Mouse (Mus musculus) embryonic facial prominence, embryonic 13.5 days (tissue): ENCODE data around the gene Garnl3. TPM values are rescaled to one million over a fixed set of nuclear protein-coding genes. Genes with fewer than 3 reads are reported as not detected.

Experiments
- ATAC-seq: fragments of 200-750 bp; cut with Nextera tagmentation; 2 replicates; pipeline ENCODE4 v1.8.0; 2017; ENCODE audit warnings: low read depth; ENCODE audit not compliant: insufficient number of reproducible peaks, insufficient read depth, low FRiP score, low TSS enrichment
- H3K27ac ChIP-seq: fragments of 300-500 bp; sonication (generic); 2 replicates; pipeline ENCODE4 v1.5.1; 2015; ENCODE audit warnings: moderate library complexity, mild to moderate bottlenecking, inconsistent platforms
- H3K27me3 ChIP-seq: fragments of 300-500 bp; sonication (generic); 2 replicates; pipeline ENCODE4 v1.6.1; 2015; ENCODE audit warnings: mild to moderate bottlenecking, inconsistent platforms
- H3K36me3 ChIP-seq: fragments of 300-500 bp; sonication (generic); 2 replicates; pipeline ENCODE4 v1.6.1; 2015; ENCODE audit warnings: mild to moderate bottlenecking, inconsistent platforms
- H3K4me1 ChIP-seq: fragments of 300-500 bp; sonication (generic); 2 replicates; pipeline ENCODE4 v1.6.1; 2015; ENCODE audit warnings: inconsistent platforms
- H3K4me2 ChIP-seq: fragments of 300-500 bp; sonication (generic); 2 replicates; pipeline ENCODE4 v1.6.1; 2015; ENCODE audit warnings: moderate library complexity, mild to moderate bottlenecking, inconsistent platforms
- H3K4me3 ChIP-seq: fragments of 300-500 bp; sonication (generic); 2 replicates; pipeline ENCODE4 v1.5.1; 2015; ENCODE audit warnings: mild to moderate bottlenecking, inconsistent platforms
- H3K9ac ChIP-seq: fragments of 300-500 bp; sonication (generic); 2 replicates; pipeline ENCODE4 v1.6.1; 2015; ENCODE audit warnings: mild to moderate bottlenecking, inconsistent platforms
- H3K9me3 ChIP-seq: fragments of 300-500 bp; sonication (generic); 2 replicates; pipeline ENCODE4 v1.6.1; 2016; ENCODE audit warnings: inconsistent platforms
- WGBS: fragments of 180-500 bp; shearing (Covaris S2); methylation state at CpG from one replicate; pipeline ENCODE4 v1.1.7; 2015; ENCODE audit warnings: mixed read lengths; 5-methylcytosine and 5-hydroxymethylcytosine counted together
- polyA plus RNA-seq: library from polyadenylated mRNA; unstranded; fragments of >200 nt; fragmentation: Nextera tagmentation; extraction: Ambion mirVana; gene quantifications from 2 replicates; pipeline ENCODE4 v1.2.1, GENCODE M21; 2015

Gene Garnl3
- polyA plus RNA-seq, 1 experiment from 2014 or later = 11.2 TPM

DNA sequence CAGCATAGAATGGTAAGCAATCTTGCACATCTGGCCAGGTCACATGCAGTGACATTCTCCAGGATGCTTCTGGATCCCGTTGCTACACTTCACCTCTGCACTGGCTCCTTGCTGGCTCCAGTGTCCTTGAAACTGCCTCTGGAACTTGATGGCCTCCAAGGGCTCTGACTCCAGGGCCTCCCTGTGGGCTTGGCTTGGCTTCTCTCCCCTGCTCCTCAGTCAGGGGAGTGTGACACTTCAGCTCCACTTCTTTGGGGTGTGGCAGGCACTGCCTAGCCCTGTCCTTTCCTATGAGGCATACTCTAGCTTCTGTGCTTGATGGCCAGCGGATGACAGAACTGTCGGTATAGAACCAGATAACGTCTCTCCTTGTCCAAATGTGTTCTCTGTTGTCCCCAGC lies 15.5 kb upstream of the Garnl3 start:
- no peak for ATAC-seq
- Histone ChIP-seq H3K27me3 (no peaks in the 10 kb centered on the region), H3K36me3 (no peaks in the 10 kb centered on the region), H3K9ac (no peak overlapping the region), H3K4me3 (no peak overlapping the region), H3K9me3 (no peaks in the 10 kb centered on the region), H3K4me1 (no peaks in the 10 kb centered on the region), H3K4me2 (no peak overlapping the region), H3K27ac (no peak overlapping the region)
- WGBS = 79% methylated on average over 4 of the region's 4 CpGs

DNA sequence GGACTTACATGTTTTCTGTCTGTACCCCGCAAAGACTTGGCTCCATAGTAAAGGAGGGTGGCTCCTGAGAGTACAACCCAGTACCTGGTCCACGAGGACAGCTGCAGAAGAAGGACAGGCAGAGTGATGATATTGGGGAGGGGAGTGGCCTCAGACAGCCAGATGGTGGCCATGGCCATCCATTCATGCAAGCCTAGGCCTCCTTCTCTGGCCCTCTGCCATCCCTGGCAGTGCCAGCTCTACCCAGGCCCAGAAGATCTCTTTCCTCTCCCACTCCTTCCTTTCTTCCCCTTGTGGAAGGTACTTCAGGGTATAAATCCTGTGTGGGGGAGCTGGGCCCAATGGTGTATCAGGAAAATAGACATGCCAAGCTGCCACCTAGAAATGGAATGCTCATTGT lies 11.8 kb upstream of the Garnl3 start:
- Histone ChIP-seq H3K27ac (no peak overlapping the region), H3K9me3 (no peaks in the 10 kb centered on the region), H3K4me3 (no peak overlapping the region), H3K27me3 (no peaks in the 10 kb centered on the region), H3K9ac (no peak overlapping the region), H3K36me3 (no peaks in the 10 kb centered on the region), H3K4me1 (no peaks in the 10 kb centered on the region), H3K4me2 (no peak overlapping the region)
- WGBS = 90% methylated on average over 2 of the region's 2 CpGs
- ATAC-seq = no peak

DNA sequence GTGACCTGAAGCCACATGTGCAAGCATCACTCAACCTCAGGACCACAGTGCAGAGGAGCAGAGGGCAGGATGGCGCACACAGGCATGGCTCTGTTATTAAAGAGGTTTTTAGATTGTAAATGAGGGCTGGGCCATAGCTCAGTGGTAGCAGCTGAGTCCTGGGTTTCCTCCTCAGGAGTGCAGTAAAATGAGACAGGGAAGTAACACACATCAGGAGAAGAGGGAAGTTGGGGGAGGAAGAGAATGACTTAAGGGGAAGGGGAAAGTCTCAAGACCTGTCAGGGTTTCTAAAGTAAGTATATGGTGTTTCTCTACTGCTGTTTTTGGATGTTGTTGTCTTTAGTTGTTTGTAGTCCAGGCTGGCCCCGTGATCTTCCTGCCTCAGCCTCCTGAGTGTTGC lies 7.0 kb upstream of the Garnl3 start:
- 90% methylated on average over 2 of the region's 2 CpGs for WGBS
- Histone ChIP-seq H3K36me3 (no peaks in the 10 kb centered on the region), H3K4me3 (no peak overlapping the region), H3K27ac (no peak overlapping the region), H3K9me3 (no peaks in the 10 kb centered on the region), H3K4me1 (no peaks in the 10 kb centered on the region), H3K4me2 (no peak overlapping the region), H3K9ac (no peak overlapping the region), H3K27me3 (peaks cover 12% of the 10 kb centered on the region)
- ATAC-seq = no peak

DNA sequence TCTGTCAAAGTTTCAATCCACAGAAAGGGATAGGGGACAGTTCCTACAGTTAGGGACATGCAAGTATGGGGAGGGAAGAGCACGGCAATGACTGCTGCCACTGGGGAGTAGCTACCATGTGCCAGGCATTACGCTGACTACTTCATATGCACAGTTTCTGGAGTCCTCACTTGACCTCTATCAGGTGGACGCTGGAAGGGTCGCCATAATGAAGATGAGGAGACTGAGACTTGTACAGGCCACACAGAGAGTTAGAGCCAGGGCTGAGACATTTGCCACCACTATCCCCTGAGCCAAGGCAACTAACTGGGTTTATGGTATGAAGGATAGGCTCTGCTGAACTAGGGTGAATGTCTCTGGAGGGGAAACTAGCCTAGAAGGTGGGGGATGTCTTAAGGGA lies 6.3 kb upstream of the Garnl3 start:
- no peak for ATAC-seq
- no peak overlapping the region for H3K27ac ChIP-seq
- no peaks in the 10 kb centered on the region for H3K4me1 ChIP-seq
- H3K4me3 ChIP-seq = no peak overlapping the region
- no peak overlapping the region for H3K4me2 ChIP-seq
- WGBS = 83% methylated on average over 4 of the region's 4 CpGs
- no peaks in the 10 kb centered on the region for H3K9me3 ChIP-seq
- no peak overlapping the region for H3K9ac ChIP-seq
- H3K27me3 ChIP-seq = peaks cover 17% of the 10 kb centered on the region
- no peaks in the 10 kb centered on the region for H3K36me3 ChIP-seq

DNA sequence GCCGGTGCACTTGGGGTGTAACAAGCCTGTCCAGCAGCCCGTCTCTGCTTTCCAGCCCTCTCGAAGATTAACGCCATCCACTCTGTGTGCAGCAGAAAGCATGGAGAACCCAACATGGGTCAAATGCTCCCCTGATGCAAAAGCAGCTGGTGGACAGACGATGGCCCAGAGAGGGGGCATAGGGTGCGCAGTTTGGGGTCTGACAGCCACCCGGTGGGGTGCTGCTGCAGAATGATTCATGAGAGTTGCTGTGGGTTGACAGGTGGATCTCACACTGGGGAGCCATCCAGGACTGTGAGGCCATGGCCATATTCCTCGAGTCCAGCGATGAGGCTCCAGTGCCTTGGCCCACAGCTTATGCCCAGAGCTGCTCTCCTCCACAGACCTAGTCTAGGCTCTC lies 5.8 kb upstream of the Garnl3 start:
- Histone ChIP-seq H3K36me3 (no peaks in the 10 kb centered on the region), H3K9me3 (no peaks in the 10 kb centered on the region), H3K27me3 (peaks cover 22% of the 10 kb centered on the region), H3K4me1 (no peaks in the 10 kb centered on the region), H3K4me2 (no peak overlapping the region), H3K4me3 (no peak overlapping the region), H3K9ac (no peak overlapping the region), H3K27ac (no peak overlapping the region)
- WGBS = 90% methylated on average over 9 of the region's 9 CpGs
- ATAC-seq = no peak

DNA sequence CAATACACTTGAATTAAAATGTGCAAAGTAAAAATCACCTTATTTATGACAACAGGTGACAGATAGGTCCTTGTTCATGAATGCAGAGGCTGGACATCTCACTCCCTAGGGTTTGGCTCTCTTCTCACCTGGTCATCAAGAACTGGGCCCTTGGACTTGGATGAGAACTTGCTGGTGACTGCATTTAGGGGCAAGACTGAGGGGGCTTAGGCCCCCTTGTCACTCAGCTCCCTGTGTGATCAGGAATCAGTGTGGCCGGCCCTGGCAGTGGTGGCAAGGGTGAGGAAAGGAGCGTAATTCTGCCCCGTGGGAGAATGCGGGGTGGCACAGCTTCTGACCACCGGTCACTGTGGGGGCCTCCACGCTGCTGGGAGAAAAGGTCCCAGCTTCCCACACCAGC lies 4.9 kb upstream of the Garnl3 start:
- 88% methylated on average over 6 of the region's 6 CpGs for WGBS
- H3K4me1 ChIP-seq = peaks cover 6% of the 10 kb centered on the region
- H3K36me3 ChIP-seq = no peaks in the 10 kb centered on the region
- no peak overlapping the region for H3K4me2 ChIP-seq
- no peak overlapping the region for H3K9ac ChIP-seq
- no peak for ATAC-seq
- no peak overlapping the region for H3K27ac ChIP-seq
- no peaks in the 10 kb centered on the region for H3K9me3 ChIP-seq
- no peak overlapping the region for H3K4me3 ChIP-seq
- H3K27me3 ChIP-seq = peaks cover 31% of the 10 kb centered on the region

DNA sequence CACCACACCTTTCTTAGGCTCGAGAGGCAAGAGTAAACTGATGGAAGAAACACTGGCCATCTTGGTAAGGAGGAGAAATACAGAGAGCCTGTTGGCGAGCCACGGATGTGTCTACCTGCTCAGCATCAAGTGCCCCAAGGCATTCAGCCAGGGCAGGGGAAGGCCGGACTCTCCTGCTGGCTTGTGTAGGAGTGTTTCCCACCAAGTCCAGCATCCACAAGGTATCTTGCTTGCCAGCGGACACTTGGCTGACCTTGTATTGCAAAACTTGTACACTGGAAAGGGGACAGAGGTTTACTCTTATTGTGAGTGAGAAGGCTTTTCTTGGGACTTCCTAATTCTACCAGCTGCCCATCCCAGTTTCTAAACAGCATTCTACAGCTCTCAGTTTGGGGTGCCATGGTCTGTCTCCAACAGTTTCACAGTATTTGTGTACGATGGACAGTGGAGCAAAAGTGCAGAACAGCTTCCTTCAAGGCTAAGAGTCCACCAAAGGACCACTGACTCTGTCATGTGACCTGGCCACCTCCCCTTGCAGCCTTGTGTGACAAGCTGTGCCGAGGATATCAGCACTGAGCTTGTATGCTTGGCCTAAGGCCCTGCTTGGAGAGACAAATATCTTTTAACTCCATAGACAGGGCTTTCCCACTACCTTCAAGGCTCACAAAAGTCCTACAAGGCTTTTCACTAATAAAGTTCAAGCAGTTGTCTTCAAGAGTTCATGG lies 3.5 kb upstream of the Garnl3 start:
- Histone ChIP-seq H3K9me3 (no peaks in the 10 kb centered on the region), H3K4me2 (no peak overlapping the region), H3K27me3 (peaks cover 34% of the 10 kb centered on the region), H3K4me1 (peaks cover 10% of the 10 kb centered on the region), H3K36me3 (no peaks in the 10 kb centered on the region), H3K9ac (no peak overlapping the region), H3K4me3 (no peak overlapping the region), H3K27ac (no peak overlapping the region)
- 66% methylated on average over 7 of the region's 7 CpGs for WGBS
- no peak for ATAC-seq

DNA sequence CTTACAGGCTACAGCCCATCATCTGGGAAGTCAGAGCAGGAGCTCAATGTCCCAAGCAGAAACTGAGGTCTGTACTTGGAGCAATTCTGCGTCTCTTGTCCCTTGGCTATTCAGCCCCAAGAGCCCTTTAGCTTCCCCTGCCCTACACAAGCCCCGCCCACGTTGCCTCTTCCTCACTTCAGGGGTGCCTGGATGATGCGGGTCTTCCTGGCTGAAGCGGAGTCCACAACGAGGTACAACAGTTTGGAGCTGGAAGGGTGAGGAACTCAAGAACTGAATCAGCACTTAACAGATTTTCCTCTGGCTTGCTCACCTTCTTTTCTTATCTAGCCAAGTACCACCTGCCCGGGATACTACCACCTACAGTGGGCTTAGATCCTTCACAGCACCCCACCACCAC lies 852 bp upstream of the Garnl3 start:
- peaks cover 20% of the 10 kb centered on the region for H3K4me1 ChIP-seq
- H3K9ac ChIP-seq = no peak overlapping the region
- 6% methylated on average over 7 of the region's 7 CpGs for WGBS
- ATAC-seq = no peak
- H3K27ac ChIP-seq = no peak overlapping the region
- H3K9me3 ChIP-seq = no peaks in the 10 kb centered on the region
- no peaks in the 10 kb centered on the region for H3K36me3 ChIP-seq
- 0 out of 2 replicates have a peak overlapping the region, but pooled peaks have one; percentile 99 for H3K4me2 ChIP-seq
- no peak overlapping the region for H3K4me3 ChIP-seq
- peaks cover 41% of the 10 kb centered on the region for H3K27me3 ChIP-seq

DNA sequence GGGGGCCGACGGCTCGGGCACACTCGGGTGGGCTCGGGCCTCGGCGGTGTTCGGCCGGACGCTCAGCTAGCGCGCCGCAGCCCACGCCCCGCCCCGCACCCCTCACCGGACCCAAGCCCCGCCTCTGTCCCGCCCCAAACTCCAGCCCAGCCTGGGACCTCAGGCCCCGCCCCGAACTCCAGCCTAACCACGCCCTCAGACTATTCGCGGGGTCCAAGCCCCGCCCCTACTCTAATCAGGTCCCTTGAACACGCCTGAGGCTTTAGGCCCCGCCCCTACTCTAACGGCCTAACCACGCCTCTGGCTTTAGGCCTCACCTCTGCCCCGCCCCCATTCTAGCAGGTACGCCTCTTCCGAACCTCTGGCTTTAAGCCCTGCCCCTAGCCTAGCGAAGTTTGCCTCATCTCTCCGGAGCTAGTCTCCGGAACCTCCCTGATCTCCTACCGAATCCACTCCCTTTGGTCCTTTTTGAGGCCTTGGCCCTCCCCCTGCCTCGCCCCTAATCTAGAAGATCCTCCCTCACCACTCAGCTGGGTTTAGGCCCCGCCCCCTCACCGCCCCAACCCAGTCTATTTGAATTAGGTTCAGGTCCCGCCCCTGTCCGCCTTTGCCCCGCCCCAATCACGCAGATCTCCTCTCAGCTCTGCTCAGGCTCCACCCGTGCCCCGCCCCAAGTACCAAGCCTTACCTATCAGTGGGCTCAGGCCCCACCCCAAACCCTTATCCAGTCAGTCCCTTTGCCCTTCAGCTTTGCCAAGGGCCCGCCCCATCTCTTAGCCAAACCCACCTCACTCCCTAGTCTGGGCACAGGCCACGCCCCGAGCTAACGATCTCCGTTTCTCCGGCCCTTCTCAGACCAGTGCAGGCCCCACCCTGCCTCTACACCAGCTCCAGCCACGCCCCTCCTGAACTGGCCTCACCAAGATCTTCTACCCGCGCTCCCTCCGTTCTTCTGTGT lies 649 bp downstream of the Garnl3 start:
- H3K4me2 ChIP-seq = peak overlapping the region; percentile 99
- H3K9ac ChIP-seq = peak overlapping the region; percentile 84
- WGBS = under 1% methylated on average over 52 of the region's 55 CpGs
- H3K36me3 ChIP-seq = no peaks in the 10 kb centered on the region
- ATAC-seq = peak; percentile 90
- H3K4me3 ChIP-seq = peak overlapping the region; percentile 75
- H3K4me1 ChIP-seq = peaks cover 20% of the 10 kb centered on the region
- peak overlapping the region; percentile 33; the same call in 1 of the 2 replicates for H3K27ac ChIP-seq
- H3K27me3 ChIP-seq = peaks cover 41% of the 10 kb centered on the region
- no peaks in the 10 kb centered on the region for H3K9me3 ChIP-seq

DNA sequence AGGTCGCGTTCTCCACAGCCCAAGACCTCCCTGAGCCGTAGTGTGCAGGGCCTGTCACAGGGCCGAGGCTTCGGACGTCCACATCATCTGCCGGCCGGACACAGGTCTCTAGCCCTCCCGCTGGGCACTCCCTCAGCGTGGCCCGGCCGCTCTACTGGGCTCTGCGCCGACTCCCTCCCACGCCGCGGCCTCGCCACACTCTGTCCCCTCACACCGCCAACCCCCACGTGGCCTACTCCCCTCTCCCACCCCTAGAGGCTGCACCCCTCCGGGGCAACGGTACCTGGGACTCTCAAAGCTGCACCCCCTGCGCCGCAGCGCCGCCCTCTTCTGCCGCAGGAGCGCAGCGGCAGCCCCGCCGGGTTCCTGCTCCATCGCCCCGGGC lies 1.3 kb downstream of the Garnl3 start:
- Histone ChIP-seq H3K4me1 (peaks cover 20% of the 10 kb centered on the region), H3K27me3 (peaks cover 40% of the 10 kb centered on the region), H3K9ac (peak overlapping the region; percentile 84), H3K4me2 (peak overlapping the region; percentile 99), H3K36me3 (no peaks in the 10 kb centered on the region), H3K4me3 (peak overlapping the region; percentile 75), H3K27ac (peak overlapping the region; percentile 33; the same call in 1 of the 2 replicates), H3K9me3 (no peaks in the 10 kb centered on the region)
- WGBS = under 1% methylated on average over 33 of the region's 33 CpGs
- peak; percentile 35; the same call in 1 of the 2 replicates for ATAC-seq

DNA sequence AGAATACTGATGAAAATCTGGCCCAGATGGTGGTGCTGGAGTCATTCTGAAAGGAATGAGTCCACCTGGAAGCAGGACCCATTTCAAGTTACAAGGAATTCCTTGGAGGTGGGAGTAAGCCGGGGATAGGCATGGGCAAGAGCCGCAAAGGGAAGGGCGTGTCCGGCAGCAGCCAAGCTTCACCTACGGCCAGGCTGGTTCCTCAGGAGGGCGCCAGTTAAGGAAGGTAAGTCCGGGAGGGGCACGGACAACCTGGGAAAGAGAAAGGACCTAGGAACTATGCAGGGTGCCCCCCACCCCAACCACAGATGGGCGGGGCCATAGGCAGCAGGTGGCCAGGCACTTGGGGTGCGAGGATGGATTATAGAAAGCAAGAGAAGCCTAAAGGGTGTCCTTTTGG lies 1.8 kb downstream of the Garnl3 start:
- Histone ChIP-seq H3K9me3 (no peaks in the 10 kb centered on the region), H3K36me3 (no peaks in the 10 kb centered on the region), H3K4me3 (peak overlapping the region; percentile 75), H3K9ac (peak overlapping the region; percentile 84), H3K27ac (0 out of 2 replicates have a peak overlapping the region, but pooled peaks have one; percentile 33), H3K27me3 (peaks cover 35% of the 10 kb centered on the region), H3K4me1 (peaks cover 20% of the 10 kb centered on the region), H3K4me2 (peak overlapping the region; percentile 99)
- ATAC-seq = no peak
- WGBS = 3% methylated on average over 10 of the region's 10 CpGs
